Mouse (Mus musculus) brain, embryonic 14.5 days (tissue): ENCODE data around the gene 1110002E22Rik. TPM values are rescaled to one million over a fixed set of nuclear protein-coding genes. Genes with fewer than 3 reads are reported as not detected.
A peak's percentile ranks its signal among the peaks of the same experiment; 100 is the strongest.

Source experiments
- DNase-seq: peaks from one replicate; pipeline ENCODE4 v3.0.0-alpha.2; 2011; ENCODE audit warnings: low read depth
- CTCF ChIP-seq: fragments of 200-500 bp; IDR thresholded peaks from 2 replicates; pipeline ENCODE4 v1.5.1; 2012; ENCODE audit warnings: inconsistent platforms, mild to moderate bottlenecking, moderate library complexity, borderline replicate concordance; ENCODE audit not compliant: insufficient read depth, insufficient read length; ENCODE audit errors: extremely low read depth
- POLR2A ChIP-seq: fragments of 200-500 bp; IDR thresholded peaks from 2 replicates; pipeline ENCODE4 v1.6.1; 2012; ENCODE audit warnings: mild to moderate bottlenecking, inconsistent platforms, borderline replicate concordance; ENCODE audit not compliant: poor library complexity, insufficient read depth, insufficient read length, severe bottlenecking; ENCODE audit errors: extremely low read depth
- polyA plus RNA-seq: library from polyadenylated mRNA; depleted of rRNA; stranded (reverse); fragments of >200 nt; gene quantifications from 2 replicates; pipeline ENCODE4 v1.2.3, GENCODE M21; 2012; rRNA removed

Gene 1110002E22Rik
- polyA plus RNA-seq = 0.08 and 0.12 TPM in 2 replicates

DNA sequence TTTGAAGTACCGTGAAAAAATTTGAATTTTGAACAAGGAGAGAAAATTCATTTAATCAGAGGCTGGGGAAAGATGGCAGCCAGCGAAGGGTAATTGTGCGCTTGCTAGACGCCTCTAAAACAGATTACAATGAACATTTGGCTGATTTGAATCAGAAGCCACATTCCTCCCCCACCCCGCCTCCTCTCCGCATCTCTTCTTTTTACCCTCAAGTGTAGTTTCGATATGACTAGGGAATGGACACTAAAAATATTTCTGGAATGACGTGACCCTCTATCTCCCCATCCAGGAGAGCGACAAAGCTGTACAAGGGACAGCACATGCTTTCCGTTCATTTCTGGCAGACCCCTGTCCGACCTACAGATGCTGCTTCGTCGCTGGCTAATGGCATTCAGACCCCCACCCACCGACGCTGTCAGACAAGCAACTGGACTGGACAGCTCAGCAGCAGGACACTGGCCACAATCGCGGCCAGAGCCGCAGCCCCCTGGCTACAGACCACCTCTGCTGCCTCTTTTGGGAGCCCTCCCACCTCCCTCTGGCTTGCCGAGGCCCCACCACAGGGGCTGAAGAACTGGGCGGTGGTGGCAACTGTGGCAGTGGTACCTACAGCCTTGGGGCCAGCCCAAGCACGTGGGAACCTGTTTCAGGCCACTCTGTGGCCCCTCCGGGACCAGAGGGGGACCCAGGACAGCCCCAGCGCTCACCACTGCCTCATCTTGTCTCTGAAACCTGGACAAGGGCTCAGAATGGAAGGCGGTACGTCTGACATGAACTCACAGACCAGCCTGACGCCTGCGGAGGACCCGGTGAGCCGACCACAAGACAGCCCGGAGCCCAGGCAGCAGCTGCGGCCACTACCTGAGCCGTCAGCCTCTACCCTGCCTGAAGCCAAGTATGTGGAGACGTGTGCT lies at the start of gene 1110002E22Rik:
Gene 1110002E22Rik (plus strand): TSS at position 321 of the 914 bp plus-strand sequence.
- DNase-seq = peak; percentile 56
- TF ChIP-seq POLR2A = no peak
- no peak for TF ChIP-seq CTCF

DNA sequence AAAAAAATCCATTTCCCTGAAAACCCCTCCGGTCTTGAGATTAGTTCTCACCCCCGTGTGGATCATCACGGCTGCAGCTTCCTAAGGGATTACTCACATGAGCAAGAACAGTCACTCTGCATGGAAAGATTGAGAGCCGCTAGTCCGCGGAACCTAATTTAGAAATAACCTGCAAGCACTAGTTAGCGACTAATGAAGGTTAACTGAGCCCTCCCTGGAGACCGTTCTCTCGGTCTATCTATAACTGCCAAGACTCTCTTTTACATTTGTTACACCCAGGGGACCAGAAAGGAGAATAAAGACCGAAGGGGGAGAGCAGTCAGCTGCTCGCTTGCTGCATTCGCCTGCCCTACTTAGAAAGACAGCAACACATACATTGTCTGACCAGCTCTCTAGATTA lies 48.0 kb upstream of the 1110002E22Rik start:
- DNase-seq = peak; percentile 70
- TF ChIP-seq POLR2A = no peak
- no peak for TF ChIP-seq CTCF

DNA sequence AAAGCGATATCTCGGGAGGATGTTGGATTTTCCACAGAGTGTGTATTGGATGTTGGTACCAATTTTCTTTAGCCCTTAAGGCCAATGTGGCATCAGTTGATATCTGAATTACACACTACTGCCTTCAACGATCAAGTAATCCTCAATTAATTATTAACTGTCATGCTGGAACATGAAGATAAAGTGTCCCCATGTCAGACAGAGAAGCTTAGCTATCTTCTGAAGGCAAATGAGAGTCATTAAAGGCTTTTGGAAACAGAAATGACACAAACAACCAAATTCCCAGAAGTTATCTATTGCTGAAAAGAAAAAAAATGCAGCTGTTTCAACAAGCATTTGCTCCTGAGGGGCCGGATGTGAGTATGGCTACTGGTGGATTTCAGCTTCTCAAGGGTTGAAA lies 42.8 kb upstream of the 1110002E22Rik start:
- peak; percentile 20 for DNase-seq
- TF ChIP-seq CTCF (no peak), POLR2A (no peak)

DNA sequence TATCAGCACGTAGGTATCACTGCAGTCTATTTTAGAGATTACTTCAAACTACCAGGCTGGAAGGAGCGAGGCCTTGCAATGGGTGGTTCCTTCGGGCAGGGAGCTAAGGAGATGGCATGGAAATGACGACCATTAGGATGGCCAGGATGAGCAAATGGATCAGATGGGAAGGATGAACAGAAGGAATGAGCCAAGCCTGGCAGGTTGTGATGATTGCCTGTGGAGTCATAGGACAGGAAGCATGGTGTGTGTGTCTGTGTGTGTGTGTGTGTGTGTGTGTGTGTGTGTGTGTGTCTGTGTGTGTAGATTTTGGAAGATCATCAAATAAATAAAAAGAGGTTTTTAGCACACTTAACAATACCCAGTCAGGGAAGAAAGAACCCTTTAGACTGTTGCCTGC lies 42.2 kb upstream of the 1110002E22Rik start:
- no peak for DNase-seq
- TF ChIP-seq CTCF = no peak
- TF ChIP-seq POLR2A = no peak

DNA sequence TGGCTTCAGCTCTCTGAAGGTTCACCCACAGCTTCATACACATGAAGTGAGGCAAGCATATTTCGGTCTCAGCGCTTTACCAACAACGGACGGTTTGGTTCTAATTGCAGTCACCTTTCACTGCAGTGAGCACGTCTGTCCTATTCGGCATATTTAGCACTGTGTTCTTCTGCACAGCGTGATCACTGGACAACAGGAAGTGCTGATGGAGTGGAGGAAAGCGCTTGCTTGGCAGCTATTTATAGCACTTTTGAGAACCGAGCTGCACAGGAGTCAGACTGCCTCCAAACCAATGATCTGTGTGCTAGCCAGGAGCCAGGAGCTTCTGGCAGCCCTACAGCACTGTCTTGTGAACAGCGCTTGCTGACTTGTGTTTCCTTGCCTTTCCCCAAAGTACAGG lies 38.6 kb upstream of the 1110002E22Rik start:
- DNase-seq = peak; percentile 31
- no peak for TF ChIP-seq POLR2A
- TF ChIP-seq CTCF = no peak

DNA sequence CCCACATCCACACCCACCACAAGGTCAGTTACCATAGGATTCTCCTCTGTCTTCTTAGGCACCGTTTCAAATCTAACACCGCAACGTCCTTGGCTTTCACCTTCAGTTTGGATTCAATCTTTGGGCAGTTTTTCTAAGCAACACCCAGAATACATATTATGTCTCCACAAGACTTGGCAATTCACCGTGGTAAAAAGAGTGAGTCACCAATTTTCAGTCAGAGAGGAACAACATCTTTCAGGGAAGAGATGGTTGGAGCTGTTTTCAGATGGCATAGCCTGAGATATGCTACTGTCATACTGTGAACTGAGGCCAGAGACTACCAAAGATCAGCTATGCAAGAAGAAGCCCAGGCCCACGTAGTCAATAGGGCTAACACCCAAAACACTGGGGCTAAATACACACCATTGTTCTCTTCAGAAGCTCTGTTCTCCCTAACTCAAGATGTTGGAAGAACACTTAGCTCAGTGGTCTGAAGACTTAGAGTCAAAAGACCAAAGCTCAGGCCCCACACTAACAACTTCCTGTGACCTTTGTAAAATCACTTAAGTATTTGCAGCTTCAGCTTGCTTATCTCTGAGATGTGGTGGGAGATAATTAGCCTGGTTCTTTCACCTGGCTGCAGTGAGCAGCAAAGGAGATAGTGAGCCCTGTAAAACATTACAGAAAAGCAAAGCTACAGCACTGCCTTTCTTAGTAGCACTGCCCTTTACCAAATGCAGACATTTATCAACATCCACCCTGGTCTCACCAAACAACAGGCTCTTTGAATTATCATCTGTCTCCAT lies 37.1 kb upstream of the 1110002E22Rik start:
- no peak for DNase-seq

DNA sequence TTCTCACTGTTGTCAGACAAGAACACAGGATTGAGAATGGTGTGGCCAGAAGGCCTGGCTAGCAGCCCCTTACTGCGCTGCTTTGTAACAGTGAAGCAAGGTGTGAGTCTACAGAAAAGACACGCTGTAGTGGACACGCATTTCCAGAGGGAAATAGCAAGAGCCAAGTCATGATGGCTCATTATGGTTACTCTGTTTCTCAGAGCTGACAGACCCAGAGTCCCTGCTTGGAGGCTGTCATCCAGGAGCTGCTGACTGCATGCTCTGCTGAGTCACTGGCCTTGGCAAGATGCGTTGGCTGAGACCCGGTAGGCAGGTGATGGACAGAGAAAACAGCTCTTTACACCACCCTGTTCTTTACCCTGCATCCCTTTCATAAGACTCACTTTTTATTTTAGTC lies 35.5 kb upstream of the 1110002E22Rik start:
- DNase-seq = no peak
- TF ChIP-seq POLR2A (no peak), CTCF (no peak)

More for the DNA sequence above, 37.1 kb upstream of the 1110002E22Rik start:
- TF ChIP-seq CTCF (no peak), POLR2A (no peak)

DNA sequence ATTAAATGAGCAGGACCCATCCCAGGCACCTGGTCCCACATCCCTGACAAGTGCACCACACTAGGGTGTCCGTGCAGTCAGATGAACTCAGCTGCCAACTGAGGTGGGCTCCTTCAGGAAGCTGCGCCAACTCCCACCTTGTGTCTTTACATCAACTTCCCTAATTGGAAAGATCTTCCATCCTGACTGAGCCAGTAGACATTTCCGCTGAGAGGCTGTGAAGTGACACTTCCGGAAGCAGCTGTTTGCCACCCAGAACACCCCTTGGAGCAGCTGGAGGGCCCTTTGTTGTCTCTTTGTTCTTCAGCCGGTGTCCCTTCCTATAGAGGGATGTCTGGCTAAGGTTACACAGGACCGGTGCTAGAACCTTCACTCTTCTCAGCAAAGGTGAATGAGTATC lies 34.3 kb upstream of the 1110002E22Rik start:
- no peak for DNase-seq
- TF ChIP-seq POLR2A (no peak), CTCF (no peak)

DNA sequence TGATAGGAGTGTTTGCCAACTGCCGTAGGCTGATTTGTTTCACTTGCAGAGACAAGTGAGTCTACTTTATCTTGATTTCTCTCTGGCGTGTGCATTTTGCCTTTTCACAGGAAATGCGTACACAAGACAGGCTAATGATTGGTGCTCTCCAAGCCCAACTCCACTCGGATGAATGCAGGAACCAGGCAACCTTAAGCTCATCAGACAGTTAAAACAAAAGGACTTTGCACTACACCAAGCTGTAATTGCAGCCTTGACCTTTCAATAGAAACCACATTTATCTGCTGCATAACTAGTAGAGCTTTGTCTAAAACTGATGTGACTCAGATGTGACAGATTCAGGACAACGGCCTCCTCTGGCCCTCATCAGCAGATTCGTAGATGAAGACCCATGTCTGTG lies 30.9 kb upstream of the 1110002E22Rik start:
- DNase-seq = no peak
- TF ChIP-seq CTCF (no peak), POLR2A (no peak)

DNA sequence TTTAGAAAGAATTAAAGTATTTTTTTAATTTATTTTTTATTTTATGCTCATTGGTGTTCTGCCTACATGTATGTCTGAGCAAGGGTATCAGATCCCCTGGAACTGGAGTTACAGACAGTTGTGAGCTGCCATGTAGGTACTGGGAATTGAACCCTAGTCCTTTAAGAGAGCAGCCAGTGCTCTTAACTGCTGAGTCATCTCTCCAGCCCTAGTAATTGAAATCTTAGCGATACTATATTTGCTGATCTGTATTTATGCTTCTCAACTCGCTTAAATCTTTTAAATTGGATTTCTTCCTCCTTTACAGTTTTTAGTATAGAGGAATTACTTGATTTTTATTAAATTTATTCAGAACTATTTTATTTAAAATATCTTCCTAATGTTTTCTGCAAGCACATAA lies 23.9 kb upstream of the 1110002E22Rik start:
- TF ChIP-seq POLR2A (no peak), CTCF (no peak)
- no peak for DNase-seq

DNA sequence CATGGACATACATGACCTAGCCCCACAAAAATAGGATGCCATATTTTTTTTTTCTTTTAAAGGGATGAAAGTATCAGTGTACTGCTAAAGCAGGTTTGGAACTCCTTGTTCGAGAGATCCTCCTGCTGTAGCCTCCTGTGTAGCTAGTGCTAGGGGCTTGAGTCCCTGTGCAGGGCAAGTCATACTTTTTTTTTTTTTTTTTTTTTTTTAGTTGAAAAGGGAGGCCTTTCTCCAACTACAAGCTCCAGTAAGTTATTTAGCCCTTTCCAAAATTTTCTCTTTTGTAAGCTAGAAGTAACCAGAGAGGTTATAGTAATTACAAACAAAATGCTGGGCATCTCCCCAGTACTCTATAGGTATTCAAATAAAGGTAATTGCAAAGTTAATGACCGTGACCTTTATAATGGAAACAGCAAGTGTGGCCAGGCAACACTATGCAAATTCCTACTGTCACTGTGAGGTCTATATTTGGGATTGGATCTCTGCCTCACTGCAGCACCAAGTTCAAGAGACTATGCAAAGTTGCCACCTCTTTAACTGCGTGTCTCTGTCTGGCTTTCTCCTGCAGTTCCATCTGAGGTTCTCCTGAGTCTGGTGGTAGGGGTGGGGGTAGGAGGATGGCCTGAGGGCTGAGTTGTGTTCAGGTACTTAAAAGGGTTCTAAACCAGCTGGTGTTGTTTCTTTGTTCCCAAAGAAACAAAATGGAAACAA lies 23.1 kb upstream of the 1110002E22Rik start:
- no peak for TF ChIP-seq POLR2A
- DNase-seq = peak; percentile 41

DNA sequence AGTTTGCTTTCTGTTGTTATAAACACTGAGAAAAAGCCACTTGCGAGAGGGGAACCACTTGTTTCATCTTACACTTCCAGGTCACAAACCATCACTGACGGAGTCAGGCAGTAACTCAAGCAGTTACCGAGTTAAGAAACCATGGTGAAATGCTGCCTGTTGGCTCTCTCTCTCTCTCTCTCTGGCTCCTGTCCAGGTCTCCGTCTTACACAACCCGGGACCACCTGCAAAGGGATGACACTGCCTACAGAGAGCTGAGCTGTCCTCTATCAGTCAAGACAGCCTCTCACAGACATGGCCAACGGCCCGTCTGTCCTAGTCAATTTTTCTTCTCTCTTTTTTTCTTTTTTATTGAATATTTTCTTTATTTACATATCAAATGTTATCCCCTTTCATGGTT lies 21.5 kb upstream of the 1110002E22Rik start:
- DNase-seq = no peak
- no peak for TF ChIP-seq POLR2A
- TF ChIP-seq CTCF = no peak
